Mouse (Mus musculus) bone marrow macrophage, adult 2 months (primary cell): ENCODE data around the gene Smarcad1.

ENCODE experiments used
- CTCF ChIP-seq: IDR thresholded peaks from 2 replicates; pipeline ENCODE4 v1.5.1; 2012; ENCODE audit warnings: low read depth, mild to moderate bottlenecking, low read length, moderate library complexity
- POLR2A ChIP-seq: IDR thresholded peaks from 2 replicates; pipeline ENCODE4 v1.6.1; 2012; ENCODE audit warnings: mild to moderate bottlenecking, low read depth, low read length, borderline replicate concordance

- TF ChIP-seq CTCF (no peak), POLR2A (no peak)
Observed at GRCm38 (mm10) chr6:65056620-65057019, 14.2 kb downstream of the Smarcad1 start.
